Mouse (Mus musculus) olfactory bulb, adult 2 months (tissue): ENCODE data around the gene Rgl2. TPM values are rescaled to one million over a fixed set of nuclear protein-coding genes. Genes with fewer than 3 reads are reported as not detected.

Experiments
- H3K27ac ChIP-seq: fragments of 200-500 bp; 2 replicates; pipeline ENCODE4 v1.5.1; 2012; ENCODE audit warnings: low read depth, low read length; ENCODE audit not compliant: insufficient read depth
- H3K4me1 ChIP-seq: fragments of 200-500 bp; 2 replicates; pipeline ENCODE4 v1.6.1; 2012; ENCODE audit warnings: low read length; ENCODE audit not compliant: control insufficient read depth, insufficient read depth
- H3K4me3 ChIP-seq: fragments of 200-500 bp; 2 replicates; pipeline ENCODE4 v1.5.1; 2012; ENCODE audit warnings: mild to moderate bottlenecking, low read depth, low read length, moderate library complexity; ENCODE audit not compliant: insufficient read depth
- CTCF ChIP-seq: fragments of 200-500 bp; IDR thresholded peaks from 2 replicates; pipeline ENCODE4 v1.5.1; 2012; ENCODE audit warnings: low read depth, mild to moderate bottlenecking, low read length, moderate library complexity; ENCODE audit not compliant: insufficient read depth
- POLR2A ChIP-seq: fragments of 200-500 bp; IDR thresholded peaks from 2 replicates; pipeline ENCODE4 v1.6.1; 2012; ENCODE audit warnings: mild to moderate bottlenecking, low read depth, low read length, moderate library complexity; ENCODE audit not compliant: insufficient read depth
- WGBS: fragments of 180-500 bp; shearing (Covaris S2); methylation state at CpG from one replicate; pipeline ENCODE4 v1.1.7; 2018; 5-methylcytosine and 5-hydroxymethylcytosine counted together
- polyA plus RNA-seq: library from polyadenylated mRNA; stranded (reverse); fragments of >200 nt; gene quantifications from 2 replicates; pipeline ENCODE4 v1.2.4, GENCODE M21; 2012; ENCODE audit warnings: low replicate concordance; ENCODE audit not compliant: missing spikeins, insufficient read depth, insufficient read length

Gene Rgl2
- polyA plus RNA-seq, 1 experiment, result 671 TPM

DNA sequence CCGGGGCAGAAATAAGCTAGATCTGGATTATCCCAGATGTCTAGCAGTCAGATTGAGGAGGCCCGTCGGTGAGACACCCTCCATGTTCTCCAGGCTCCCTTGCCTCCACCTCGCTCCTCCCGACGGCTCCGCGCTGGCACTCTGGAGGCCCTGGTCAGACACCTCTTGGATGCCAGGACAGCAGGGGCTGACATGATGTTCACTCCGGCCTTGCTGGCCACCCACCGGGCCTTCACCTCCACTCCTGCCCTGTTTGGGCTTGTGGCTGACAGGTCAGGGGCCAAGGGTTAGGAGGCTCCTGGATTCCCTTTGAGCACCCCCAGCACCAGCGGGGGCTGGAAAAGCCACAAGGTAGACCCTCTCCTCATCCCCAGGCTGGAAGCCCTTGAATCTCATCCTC is 2.6 kb downstream of the Rgl2 start:
- Histone ChIP-seq H3K4me1 (peaks cover 12% of the 10 kb centered on the region), H3K4me3 (no peak overlapping the region), H3K27ac (no peak overlapping the region)
- TF ChIP-seq CTCF (no peak), POLR2A (no peak)
- WGBS, result 94% methylated on average over 11 of the region's 11 CpGs

- peaks cover 12% of the 10 kb centered on the region for H3K4me1 ChIP-seq
- H3K27ac ChIP-seq, result no peak overlapping the region
- TF ChIP-seq POLR2A, result no peak
- TF ChIP-seq CTCF, result no peak
- 87% methylated on average over 14 of the region's 14 CpGs for WGBS
- H3K4me3 ChIP-seq, result no peak overlapping the region
Observed at GRCm38 (mm10) chr17:33932448-33932847, 3.1 kb downstream of the Rgl2 start.

DNA sequence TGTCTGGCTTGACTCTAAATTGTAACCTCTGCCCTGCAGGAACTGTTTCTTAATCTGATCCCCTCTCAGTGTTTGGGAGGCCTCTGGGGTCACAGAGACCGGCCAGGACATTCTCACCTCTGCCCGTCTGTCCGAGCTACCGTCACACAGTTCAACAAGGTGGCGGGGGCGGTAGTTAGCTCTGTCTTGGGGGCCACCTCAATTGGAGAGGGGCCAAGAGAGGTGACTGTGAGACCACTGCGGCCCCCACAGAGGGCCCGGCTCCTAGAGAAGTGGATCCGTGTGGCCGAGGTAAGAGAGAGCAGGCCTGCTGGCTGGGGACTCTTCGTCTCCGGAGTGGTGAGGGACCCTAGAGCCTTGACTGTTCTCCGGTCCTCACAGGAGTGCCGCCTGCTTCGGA is 3.6 kb downstream of the Rgl2 start:
- Histone ChIP-seq H3K4me1 (peaks cover 12% of the 10 kb centered on the region), H3K27ac (no peak overlapping the region), H3K4me3 (no peak overlapping the region)
- no peak for TF ChIP-seq CTCF
- no peak for TF ChIP-seq POLR2A
- WGBS, result 92% methylated on average over 15 of the region's 15 CpGs

DNA sequence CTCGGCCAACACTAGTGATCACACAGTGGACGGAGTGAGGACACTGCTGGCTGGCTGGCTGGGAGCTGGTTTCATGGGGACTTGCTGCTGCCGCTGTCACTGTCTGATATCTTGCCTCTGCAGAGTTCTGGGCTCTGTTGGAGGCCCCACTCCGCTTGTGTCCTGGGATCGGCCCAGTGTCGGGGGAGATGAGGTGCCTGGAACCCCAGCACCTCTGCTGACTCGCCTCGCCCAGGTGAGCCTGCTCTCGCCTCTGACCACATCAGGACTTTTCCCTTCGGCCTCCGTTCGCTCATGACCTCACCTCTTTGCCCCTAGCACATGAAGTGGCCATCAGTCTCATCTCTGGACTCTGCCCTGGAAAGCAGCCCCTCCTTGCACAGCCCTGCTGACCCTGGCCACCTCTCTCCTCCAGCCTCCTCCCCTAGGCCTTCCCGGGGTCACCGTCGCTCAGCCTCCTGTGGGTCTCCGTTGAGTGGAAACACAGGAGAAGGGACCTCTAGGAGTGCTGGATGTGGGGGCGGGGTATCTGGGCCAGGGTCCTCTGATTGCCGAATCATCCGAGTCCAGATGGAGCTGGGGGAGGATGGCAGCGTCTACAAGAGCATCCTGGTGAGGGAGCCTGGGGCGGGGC is 6.2 kb downstream of the Rgl2 start:
- peaks cover 18% of the 10 kb centered on the region for H3K4me1 ChIP-seq
- WGBS, result 91% methylated on average over 21 of the region's 21 CpGs
- TF ChIP-seq POLR2A, result no peak
- no peak for TF ChIP-seq CTCF
- no peak overlapping the region for H3K27ac ChIP-seq
- no peak overlapping the region for H3K4me3 ChIP-seq

GRCm38 (mm10) chr17:33936993-33937392 is 7.7 kb downstream of the Rgl2 start:
- 87% methylated on average over 15 of the region's 15 CpGs for WGBS
- Histone ChIP-seq H3K4me3 (no peak overlapping the region), H3K27ac (no peak overlapping the region), H3K4me1 (peaks cover 20% of the 10 kb centered on the region)
- TF ChIP-seq POLR2A, result no peak
- no peak for TF ChIP-seq CTCF

DNA sequence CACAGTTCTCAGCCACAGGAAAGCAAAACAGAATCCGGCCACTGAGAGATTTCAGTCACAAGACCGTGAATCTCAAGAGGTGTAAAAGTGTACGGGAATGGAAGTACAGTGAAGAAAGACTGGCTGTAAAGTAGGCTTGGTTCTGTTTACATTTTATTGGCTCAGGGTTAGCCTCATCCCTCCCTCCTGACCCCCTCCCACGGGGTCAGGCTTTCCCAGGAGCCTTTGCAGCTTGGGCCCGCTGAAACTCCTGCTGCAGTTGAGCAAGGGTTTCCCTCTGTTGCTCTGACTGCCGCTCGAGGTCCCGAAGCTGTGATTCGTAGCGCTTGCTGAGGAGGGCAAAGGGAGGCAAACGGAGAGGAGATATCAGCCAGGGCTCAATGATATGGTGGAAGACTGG is 9.4 kb downstream of the Rgl2 start:
- Histone ChIP-seq H3K4me3 (no peak overlapping the region), H3K27ac (no peak overlapping the region), H3K4me1 (peaks cover 20% of the 10 kb centered on the region)
- 78% methylated on average over 11 of the region's 11 CpGs for WGBS
- no peak for TF ChIP-seq POLR2A
- no peak for TF ChIP-seq CTCF

GRCm38 (mm10) chr17:33940206-33940805 is 11.0 kb downstream of the Rgl2 start, which contains the start of the genes Pfdn6 and Wdr46:
Gene Pfdn6, minus strand, starts transcription at chr17:33940343.
Gene Wdr46, plus strand, starts transcription at chr17:33940660.
- Histone ChIP-seq H3K4me3 (peak within 1 kb of the TSS; percentile 77), H3K4me1 (peaks cover 20% of the 10 kb centered on the region), H3K27ac (peak within 1 kb of the TSS; percentile 40; the same call in 1 of the 2 replicates)
- under 1% methylated on average over 36 of the region's 36 CpGs for whole genome bisulfite sequencing
- peak; percentile 42; the same call in 1 of the 2 replicates for TF ChIP-seq POLR2A
- no peak for TF ChIP-seq CTCF

DNA sequence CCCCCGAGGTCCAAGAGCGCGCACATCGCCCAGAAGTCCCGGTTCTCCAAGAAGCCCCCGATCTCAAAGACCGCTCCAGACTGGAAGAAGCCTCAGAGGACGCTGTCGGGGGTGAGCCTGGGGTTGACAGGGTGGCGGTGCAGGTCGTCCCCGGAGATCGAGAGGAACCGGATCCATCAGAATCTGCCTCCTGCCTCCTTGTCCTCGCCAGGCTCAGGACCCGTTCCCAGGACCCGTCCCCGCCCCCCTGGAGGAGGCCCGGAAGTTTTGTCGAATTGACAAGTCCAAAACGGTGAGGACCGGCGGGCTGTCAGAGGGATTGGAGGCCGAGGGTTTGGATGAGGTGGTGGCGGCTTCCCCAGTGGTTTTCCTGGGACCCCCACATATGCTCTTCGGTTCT is 11.6 kb downstream of the Rgl2 start:
- Histone ChIP-seq H3K4me1 (peaks cover 20% of the 10 kb centered on the region), H3K4me3 (peak overlapping the region; percentile 77), H3K27ac (no peak overlapping the region)
- TF ChIP-seq CTCF, result no peak
- TF ChIP-seq POLR2A, result no peak
- WGBS, result 4% methylated on average over 26 of the region's 26 CpGs

- Histone ChIP-seq H3K4me3 (peak overlapping the region; percentile 77), H3K4me1 (peaks cover 20% of the 10 kb centered on the region), H3K27ac (no peak overlapping the region)
- WGBS, result 59% methylated on average over 19 of the region's 19 CpGs
- TF ChIP-seq POLR2A (no peak), CTCF (no peak)
Observed at GRCm38 (mm10) chr17:33941381-33941780, 12.0 kb downstream of the Rgl2 start.
